Mouse (Mus musculus) cerebellum, postnatal 25 days (tissue): ENCODE measurements at regions not wholly inside any gene's neighbourhood (a gene's known extent, or its start where the extent isn't known, plus 50 kb on each side); places are given as distances from the start of the nearest gene placed in this dataset.
"Not testable (repeated sequence)": the region's sequence is repeated elsewhere in the genome, so short reads cannot be mapped to it uniquely, and the experiment has no call there.

Source experiments
- DNase-seq, 2 experiments: peaks; one replicate each; pipeline ENCODE4 v3.0.0; 2021; ENCODE audit warnings: mixed read lengths in 2 of 2

GRCm38 (mm10) chr17:15247546-15248416 lies 128.9 kb downstream of the Dll1 start:
- peak; percentile 14 to 28 for DNase-seq

- no peak for DNase-seq
Measured at GRCm38 (mm10) chr17:15242976-15243635, 133.6 kb downstream of the Dll1 start.

GRCm38 (mm10) chr17:15242356-15242755 lies 134.3 kb downstream of the Dll1 start:
- no peak for DNase-seq

GRCm38 (mm10) chr17:15241491-15241890 lies 135.2 kb downstream of the Dll1 start:
- DNase-seq, result no peak

GRCm38 (mm10) chr17:15240641-15241040 lies 136.0 kb downstream of the Dll1 start:
- not testable (repeated sequence) for DNase-seq

- no peak for DNase-seq
Measured at GRCm38 (mm10) chr17:15240011-15240410, 136.7 kb downstream of the Dll1 start.

- no peak for DNase-seq
Measured at GRCm38 (mm10) chr17:15235041-15235440, 141.6 kb downstream of the Dll1 start.

GRCm38 (mm10) chr17:15231175-15231574 lies 145.5 kb downstream of the Dll1 start:
- DNase-seq, result no peak

GRCm38 (mm10) chr17:15229159-15229558 lies 147.5 kb downstream of the Dll1 start:
- no peak for DNase-seq

GRCm38 (mm10) chr17:15228077-15228476 lies 148.6 kb downstream of the Dll1 start:
- no peak for DNase-seq

GRCm38 (mm10) chr17:15223826-15224225 lies 152.8 kb downstream of the Dll1 start:
- no peak for DNase-seq

GRCm38 (mm10) chr17:15222923-15223322 lies 153.7 kb downstream of the Dll1 start:
- no peak for DNase-seq

GRCm38 (mm10) chr17:15214157-15214685 lies 162.5 kb downstream of the Dll1 start:
- DNase-seq, result no peak

GRCm38 (mm10) chr17:15208808-15209173 lies 167.5 kb upstream of the Gm3448 start:
- DNase-seq, result no peak

GRCm38 (mm10) chr17:15208030-15208807 lies 166.9 kb upstream of the Gm3448 start:
- peak; percentile 78 to 87 for DNase-seq

- peak; percentile 20 to 30 for DNase-seq
Measured at GRCm38 (mm10) chr17:15207182-15208029, 166.1 kb upstream of the Gm3448 start.

GRCm38 (mm10) chr17:15205799-15206198 lies 164.5 kb upstream of the Gm3448 start:
- DNase-seq, result no peak

GRCm38 (mm10) chr17:15204524-15204923 lies 163.2 kb upstream of the Gm3448 start:
- DNase-seq, result no peak

- no peak for DNase-seq
Measured at GRCm38 (mm10) chr17:15199235-15199634, 157.9 kb upstream of the Gm3448 start.

- no peak for DNase-seq
Measured at GRCm38 (mm10) chr17:15197361-15197760, 156.0 kb upstream of the Gm3448 start.

GRCm38 (mm10) chr17:15195819-15196218 lies 154.5 kb upstream of the Gm3448 start:
- DNase-seq, result no peak

GRCm38 (mm10) chr17:15194894-15195461 lies 153.6 kb upstream of the Gm3448 start:
- DNase-seq, result no peak
